Mouse (Mus musculus) stomach, postnatal 0 days (tissue): ENCODE data around the gene Dcun1d4.

Source experiments
- CTCF ChIP-seq: IDR thresholded peaks from 2 replicates; pipeline ENCODE4 v1.5.1; 2016; ENCODE audit warnings: antibody characterized with exemption, low read depth, mild to moderate bottlenecking, moderate library complexity
- EP300 ChIP-seq: optimal IDR thresholded peaks from 2 replicates; pipeline ENCODE3; 2016; ENCODE audit warnings: antibody characterized with exemption

GRCm38 (mm10) chr5:73586597-73586996 lies 105.8 kb downstream of the Dcun1d4 start:
- TF ChIP-seq CTCF (no peak), EP300 (no peak)
